Mouse (Mus musculus) thymus, postnatal 10 days (tissue): ENCODE results near the gene Bach2.

Source experiments
- DNase-seq, 2 experiments: peaks; one replicate each; pipeline ENCODE4 v3.0.0; 2021; ENCODE audit warnings: low spot score in 2 of 2

Gene Bach2

GRCm38 (mm10) chr4:32526228-32526836 lies 287.7 kb downstream of the Bach2 start:
- no peak for DNase-seq

- no peak for DNase-seq
Measured at GRCm38 (mm10) chr4:32529443-32529995, 290.9 kb downstream of the Bach2 start.

- no peak for DNase-seq
Measured at GRCm38 (mm10) chr4:32530421-32530920, 291.9 kb downstream of the Bach2 start.

GRCm38 (mm10) chr4:32530921-32531846 lies 292.6 kb downstream of the Bach2 start:
- no peak for DNase-seq

GRCm38 (mm10) chr4:32532079-32532478 lies 293.5 kb downstream of the Bach2 start:
- DNase-seq = no peak

- DNase-seq = no peak
Measured at GRCm38 (mm10) chr4:32533735-32534134, 295.1 kb downstream of the Bach2 start.

GRCm38 (mm10) chr4:32535626-32536025 lies 297.0 kb downstream of the Bach2 start:
- DNase-seq = no peak

GRCm38 (mm10) chr4:32536870-32537508 lies 298.4 kb downstream of the Bach2 start:
- no peak for DNase-seq

GRCm38 (mm10) chr4:32538088-32538487 lies 299.5 kb downstream of the Bach2 start:
- peak in 1 of 2 experiments; percentile 44 for DNase-seq

GRCm38 (mm10) chr4:32538488-32538887 lies 299.9 kb downstream of the Bach2 start:
- no peak for DNase-seq

- DNase-seq = no peak
Measured at GRCm38 (mm10) chr4:32538987-32539386, 300.4 kb downstream of the Bach2 start.

GRCm38 (mm10) chr4:32544821-32545545 lies 306.4 kb downstream of the Bach2 start:
- no peak for DNase-seq

GRCm38 (mm10) chr4:32545548-32545947 lies 306.9 kb downstream of the Bach2 start:
- DNase-seq = no peak

GRCm38 (mm10) chr4:32549150-32549549 lies 310.5 kb downstream of the Bach2 start:
- no peak for DNase-seq

- peak in 1 of 2 experiments; percentile 33 for DNase-seq
Measured at GRCm38 (mm10) chr4:32551337-32551736, 312.7 kb downstream of the Bach2 start.

- no peak for DNase-seq
Measured at GRCm38 (mm10) chr4:32555506-32555905, 316.9 kb downstream of the Bach2 start.

GRCm38 (mm10) chr4:32560246-32560645 lies 321.6 kb downstream of the Bach2 start:
- DNase-seq = peak; percentile 80 to 83

- peak; percentile 18 to 37 for DNase-seq
Measured at GRCm38 (mm10) chr4:32560724-32561554, 322.3 kb downstream of the Bach2 start.

- peak; percentile 30 to 41 for DNase-seq
Measured at GRCm38 (mm10) chr4:32561555-32562095, 323.0 kb downstream of the Bach2 start.
